ENCODE assay signal across 22 mouse cellular contexts in the genomic region with DNA sequence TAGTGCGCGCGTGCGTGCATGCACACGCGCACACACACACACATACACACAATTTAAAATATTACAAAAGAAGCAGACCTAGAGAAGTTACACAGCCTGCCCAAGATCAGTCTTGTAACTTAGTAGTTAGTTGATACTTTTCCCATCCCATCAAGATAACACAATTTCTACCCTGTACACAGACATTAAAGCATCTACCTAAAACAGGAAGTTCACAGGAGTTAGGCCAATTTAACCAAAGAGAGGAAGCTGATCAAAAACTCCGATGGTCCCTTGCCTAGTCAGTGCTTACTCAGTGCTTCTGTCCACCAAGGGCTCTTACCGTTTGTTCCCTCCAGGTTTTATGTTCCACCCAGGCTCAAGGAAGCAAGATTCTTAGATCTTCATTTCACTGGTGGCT. TPM values are rescaled to one million over a fixed set of nuclear protein-coding genes. Genes with fewer than 3 reads are reported as not detected.
"Had no signal": no experiment of that assay in that cellular context is flagged by ENCODE, and none has a peak within 500 bp of the region (broad histone marks: within the 10 kb centered on the region; RNA-seq: fewer than 3 reads in every experiment).

No protein-coding gene starts in this region.

- H3K4me3 ChIP-seq: megakaryocyte, embryonic 14.5 days; midbrain, embryonic 13.5 days; myocyte; neural tube, embryonic 13.5 days; neural tube, embryonic 15.5 days had no signal

- H3K4me1 ChIP-seq: megakaryocyte, embryonic 14.5 days; midbrain, embryonic 13.5 days; neural tube, embryonic 13.5 days; neural tube, embryonic 15.5 days had no signal

- H3K36me3 ChIP-seq: midbrain, embryonic 13.5 days; neural tube, embryonic 13.5 days; neural tube, embryonic 15.5 days had no signal

- DNase-seq: lung, adult 18-20 months; lung, embryonic 14.5 days; lung, postnatal 10 days; lung, postnatal 4 days; right cerebral cortex, postnatal 25 days; right cerebral cortex, postnatal 4 days; spleen, adult 18-20 months; thymus, adult 18-20 months; thymus, postnatal 14 days; thymus, postnatal 36 days had no signal

- H3K27ac ChIP-seq: liver, embryonic 14.5 days; midbrain, embryonic 13.5 days; neural tube, embryonic 13.5 days; neural tube, embryonic 15.5 days had no signal

- ATAC-seq: midbrain, embryonic 13.5 days; midbrain, embryonic 16.5 days had no signal

RNA-seq across cellular contexts. Expression of a gene that starts 15.2 kb away (rescaled TPM):
- polyA plus RNA-seq: liver, embryonic 14.5 days; liver, embryonic 16.5 days; lung, embryonic 14.5 days; small intestine, adult 2 months; stomach, embryonic 14.5 days had no signal

RNA-seq across cellular contexts. Expression of a gene that starts 17.0 kb away (rescaled TPM):
- polyA plus RNA-seq: liver, embryonic 14.5 days; liver, embryonic 16.5 days; lung, embryonic 14.5 days; midbrain, embryonic 16.5 days; neural tube, embryonic 11.5 days; neural tube, embryonic 15.5 days; small intestine, adult 2 months; thymus, postnatal 0 days had no signal
